8 mouse cellular contexts compared by ENCODE assay signal in the genomic region with DNA sequence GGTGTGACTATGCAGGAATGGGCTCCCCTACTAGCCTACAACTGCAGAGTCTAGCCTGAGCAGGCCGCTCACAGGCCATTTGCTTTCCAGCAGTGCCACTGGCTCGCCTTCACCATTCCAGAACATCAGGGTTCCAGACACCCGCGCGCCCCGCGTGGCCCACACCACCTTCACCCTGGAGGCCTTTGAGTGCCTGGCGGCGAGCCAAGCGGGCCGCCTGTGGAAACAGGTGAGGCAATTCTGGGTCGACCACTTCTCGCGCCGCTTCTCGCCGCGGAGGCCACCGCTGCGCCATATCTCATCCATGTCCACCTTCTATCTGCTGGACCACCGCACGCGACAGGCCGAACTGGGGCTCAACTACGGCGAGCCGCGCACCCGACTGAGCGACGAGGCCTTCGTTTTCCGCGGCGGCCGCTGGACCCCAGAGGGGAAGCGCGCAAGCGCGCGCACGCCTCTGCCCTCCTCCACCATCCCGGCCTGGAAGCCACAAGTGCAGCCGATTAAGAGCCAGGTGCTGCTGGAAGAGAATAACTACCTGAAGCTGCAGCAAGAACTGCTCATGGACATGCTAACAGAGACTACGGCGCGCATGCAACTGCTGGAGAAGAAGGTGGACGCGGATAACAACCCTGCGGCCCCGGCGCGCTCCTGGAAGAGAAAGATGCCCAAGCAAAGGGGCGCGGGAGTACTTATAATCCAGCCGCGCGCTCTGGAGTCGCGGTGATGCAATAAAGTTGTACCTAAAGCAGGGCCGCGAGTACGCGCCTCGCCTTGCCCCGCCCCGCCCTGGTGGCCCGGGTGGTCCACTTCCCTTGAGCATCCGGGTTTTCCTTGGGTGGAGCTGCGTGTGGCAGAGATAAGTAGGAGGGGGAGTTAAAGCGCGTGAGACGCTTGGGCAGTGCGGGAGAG. TPM values are rescaled to one million over a fixed set of nuclear protein-coding genes. Genes with fewer than 3 reads are reported as not detected.
DNase-seq lines count a peak whose midpoint lies in the region; ATAC-seq and TF ChIP-seq lines count a peak whose summit lies in the region.

No protein-coding gene starts in this region.

- H3K9ac ChIP-seq in embryonic facial prominence, embryonic 14.5 days (ENCODE audit: low read depth, low read length), result peak overlapping the region; percentile 74
- H3K9ac ChIP-seq in heart, postnatal 0 days (replicated peaks; ENCODE audit: low read depth, low read length), result peak overlapping the region; percentile 45
- peak overlapping the region; percentile 61 for H3K9ac ChIP-seq in liver, postnatal 0 days (replicated peaks)
- peak overlapping the region; percentile 56 for H3K9ac ChIP-seq in neural tube, embryonic 12.5 days

- TF ChIP-seq EP300 in heart, postnatal 0 days (IDR thresholded peaks at IDR 0.05; ENCODE audit: low read depth), result no peak
- no peak for TF ChIP-seq EP300 in liver, postnatal 0 days (IDR thresholded peaks at IDR 0.05; ENCODE audit: low read depth)

- peaks cover 15% of the 10 kb centered on the region for H3K4me1 ChIP-seq in E14TG2a.4 (replicated peaks; ENCODE audit: low read depth, low read length)
- H3K4me1 ChIP-seq in embryonic facial prominence, embryonic 14.5 days (ENCODE audit: control insufficient read depth, insufficient read depth, low read length), result no peaks in the 10 kb centered on the region
- H3K4me1 ChIP-seq in heart, postnatal 0 days (ENCODE audit: control insufficient read depth, insufficient read depth), result no peaks in the 10 kb centered on the region
- peaks cover 18% of the 10 kb centered on the region; the same call in 1 of the 2 replicates for H3K4me1 ChIP-seq in liver, postnatal 0 days (ENCODE audit: insufficient read depth)
- peaks cover 8% of the 10 kb centered on the region for H3K4me1 ChIP-seq in neural tube, embryonic 12.5 days

- peaks cover 48% of the 10 kb centered on the region for H3K27me3 ChIP-seq in E14TG2a.4 (ENCODE audit: insufficient read depth, low read length)
- no peaks in the 10 kb centered on the region for H3K27me3 ChIP-seq in embryonic facial prominence, embryonic 14.5 days (replicated peaks; ENCODE audit: control insufficient read depth, insufficient read depth, low read length)
- H3K27me3 ChIP-seq in heart, postnatal 0 days (ENCODE audit: control insufficient read depth, insufficient read depth, low read length), result no peaks in the 10 kb centered on the region
- H3K27me3 ChIP-seq in liver, postnatal 0 days (ENCODE audit: insufficient read depth, low read length), result no peaks in the 10 kb centered on the region
- peaks cover 16% of the 10 kb centered on the region; the same call in 1 of the 2 replicates for H3K27me3 ChIP-seq in neural tube, embryonic 12.5 days (replicated peaks)

- H3K27ac ChIP-seq in embryonic facial prominence, embryonic 14.5 days (replicated peaks; ENCODE audit: low read depth, low read length), result no peak overlapping the region
- no peak overlapping the region for H3K27ac ChIP-seq in heart, postnatal 0 days (ENCODE audit: low read depth)
- no peak overlapping the region for H3K27ac ChIP-seq in liver, postnatal 0 days (ENCODE audit: low read depth)
- H3K27ac ChIP-seq in neural tube, embryonic 12.5 days, result no peak overlapping the region

- 1% methylated on average over 65 of the region's 74 CpGs for WGBS in embryonic facial prominence, embryonic 14.5 days
- 3% methylated on average over 74 of the region's 74 CpGs for WGBS in heart, postnatal 0 days
- 4% methylated on average over 74 of the region's 74 CpGs for WGBS in liver, postnatal 0 days (ENCODE audit: insufficient replicate concordance)
- 2% methylated on average over 74 of the region's 74 CpGs for WGBS in neural tube, embryonic 12.5 days

- peak; percentile 81 for ATAC-seq in embryonic facial prominence, embryonic 14.5 days (ENCODE audit: low read depth)
- peak; percentile 59 for ATAC-seq in heart, postnatal 0 days (ENCODE audit: insufficient read depth, low read depth)
- ATAC-seq in liver, postnatal 0 days, result peak; percentile 21; the same call in 1 of the 2 replicates
- peak; percentile 41; the same call in 1 of the 2 replicates for ATAC-seq in neural tube, embryonic 12.5 days (ENCODE audit: low FRiP score, low read depth)

- peaks cover 6% of the 10 kb centered on the region; the same call in 1 of the 2 replicates for H3K36me3 ChIP-seq in E14TG2a.4 (ENCODE audit: insufficient read depth, low read length)
- no peaks in the 10 kb centered on the region for H3K36me3 ChIP-seq in embryonic facial prominence, embryonic 14.5 days (ENCODE audit: control insufficient read depth, insufficient read depth, low read length)
- no peaks in the 10 kb centered on the region for H3K36me3 ChIP-seq in heart, postnatal 0 days (replicated peaks; ENCODE audit: control insufficient read depth, insufficient read depth, low read length)
- no peaks in the 10 kb centered on the region for H3K36me3 ChIP-seq in liver, postnatal 0 days (replicated peaks; ENCODE audit: insufficient read depth, low read length)
- no peaks in the 10 kb centered on the region for H3K36me3 ChIP-seq in neural tube, embryonic 12.5 days

- H3K4me3 ChIP-seq in E14TG2a.4 (replicated peaks; ENCODE audit: low read length), result peak overlapping the region; percentile 83
- H3K4me3 ChIP-seq in embryonic facial prominence, embryonic 14.5 days (ENCODE audit: low read depth, low read length), result peak overlapping the region; percentile 59
- H3K4me3 ChIP-seq in heart, postnatal 0 days (ENCODE audit: low read depth, low read length), result peak overlapping the region; percentile 52
- peak overlapping the region; percentile 63 for H3K4me3 ChIP-seq in liver, postnatal 0 days (ENCODE audit: low read depth, low read length)
- H3K4me3 ChIP-seq in neural tube, embryonic 12.5 days, result peak overlapping the region; percentile 50

- peak overlapping the region; percentile 92 for H3K4me2 ChIP-seq in embryonic facial prominence, embryonic 14.5 days (ENCODE audit: low read depth, low read length)
- H3K4me2 ChIP-seq in heart, postnatal 0 days (ENCODE audit: low read depth, low read length), result peak overlapping the region; percentile 87
- H3K4me2 ChIP-seq in liver, postnatal 0 days (ENCODE audit: low read depth, low read length), result peak overlapping the region; percentile 97
- peak overlapping the region; percentile 89 for H3K4me2 ChIP-seq in neural tube, embryonic 12.5 days (replicated peaks)

- TF ChIP-seq CTCF in E14TG2a.4 (conservative IDR thresholded peaks at IDR 0.05; ENCODE audit: low read length), result no peak
- TF ChIP-seq CTCF in heart, postnatal 0 days (IDR thresholded peaks at IDR 0.05; ENCODE audit: low read depth), result no peak
- TF ChIP-seq CTCF in liver, postnatal 0 days (IDR thresholded peaks at IDR 0.05; ENCODE audit: low read depth), result no peak

- DNase-seq in brain, adult 2 months (ENCODE audit: low read depth, low spot score), result peak; percentile 88
- DNase-seq in embryonic facial prominence, embryonic 14.5 days (ENCODE audit: low spot score), result peak; percentile 82
- DNase-seq in heart, postnatal 0 days (ENCODE audit: low spot score), result no peak
- DNase-seq in kidney, postnatal 25 days, result peak; percentile 54 to 77
- peak; percentile 57 for DNase-seq in liver, postnatal 0 days
- peak; percentile 35 for DNase-seq in urinary bladder, postnatal 25 days (ENCODE audit: low spot score)

- no peaks in the 10 kb centered on the region for H3K9me3 ChIP-seq in E14TG2a.4 (ENCODE audit: low read length)
- H3K9me3 ChIP-seq in embryonic facial prominence, embryonic 14.5 days (ENCODE audit: control insufficient read depth, low read length), result no peaks in the 10 kb centered on the region
- no peaks in the 10 kb centered on the region for H3K9me3 ChIP-seq in heart, postnatal 0 days (replicated peaks; ENCODE audit: control insufficient read depth, low read length)
- H3K9me3 ChIP-seq in liver, postnatal 0 days (ENCODE audit: low read length), result no peaks in the 10 kb centered on the region
- H3K9me3 ChIP-seq in neural tube, embryonic 12.5 days, result no peaks in the 10 kb centered on the region

RNA-seq across cellular contexts. Expression of a gene that starts 4.9 kb away (rescaled TPM):
- 0.35 TPM in 1 of 2 replicates, not detected in the other for polyA plus RNA-seq in embryonic facial prominence, embryonic 14.5 days (2014; fragmentation: Nextera tagmentation; extraction: Ambion mirVana)
- total RNA-seq in heart, postnatal 0 days (2014; rRNA removed; ENCODE audit: low replicate concordance), result not detected in 2 replicates
- polyA plus RNA-seq in heart, postnatal 0 days (2015; fragmentation: Nextera tagmentation; extraction: Ambion mirVana), result 0.18 TPM in 1 of 2 replicates, not detected in the other
- 0.21 TPM in 1 of 2 replicates, not detected in the other for polyA plus RNA-seq in liver, postnatal 0 days (2015; fragmentation: Nextera tagmentation; extraction: Ambion mirVana)
- 0.31 TPM in 1 of 2 replicates, not detected in the other for polyA plus RNA-seq in neural tube, embryonic 12.5 days (2016; fragmentation: Nextera tagmentation; extraction: Ambion mirVana)

RNA-seq across cellular contexts. Expression of a gene that starts 17.6 kb away (rescaled TPM):
- 386 and 420 TPM in 2 replicates for polyA plus RNA-seq in embryonic facial prominence, embryonic 14.5 days (2014; fragmentation: Nextera tagmentation; extraction: Ambion mirVana)
- total RNA-seq in heart, postnatal 0 days (2014; rRNA removed; ENCODE audit: low replicate concordance), result 75.1 and 76.4 TPM in 2 replicates
- 106 and 117 TPM in 2 replicates for polyA plus RNA-seq in heart, postnatal 0 days (2015; fragmentation: Nextera tagmentation; extraction: Ambion mirVana)
- polyA plus RNA-seq in liver, postnatal 0 days (2015; fragmentation: Nextera tagmentation; extraction: Ambion mirVana), result 70.1 and 71.1 TPM in 2 replicates
- 635 and 665 TPM in 2 replicates for polyA plus RNA-seq in neural tube, embryonic 12.5 days (2016; fragmentation: Nextera tagmentation; extraction: Ambion mirVana)

RNA-seq across cellular contexts. Expression of a gene that starts 33.7 kb away (rescaled TPM):
- polyA plus RNA-seq in embryonic facial prominence, embryonic 14.5 days (2014; fragmentation: Nextera tagmentation; extraction: Ambion mirVana), result 258 and 271 TPM in 2 replicates
- total RNA-seq in heart, postnatal 0 days (2014; rRNA removed; ENCODE audit: low replicate concordance), result 120 and 167 TPM in 2 replicates
- polyA plus RNA-seq in heart, postnatal 0 days (2015; fragmentation: Nextera tagmentation; extraction: Ambion mirVana), result 159 and 168 TPM in 2 replicates
- polyA plus RNA-seq in liver, postnatal 0 days (2015; fragmentation: Nextera tagmentation; extraction: Ambion mirVana), result 125 and 130 TPM in 2 replicates
- 277 and 291 TPM in 2 replicates for polyA plus RNA-seq in neural tube, embryonic 12.5 days (2016; fragmentation: Nextera tagmentation; extraction: Ambion mirVana)

Comparison
In these comparisons a context has a peak if more than half of its experiments do, and no peak if none do; other contexts are left out.
1. ATAC-seq: peak in every context shown above with its lines; median percentile 81 in embryonic facial prominence, embryonic 14.5 days; 59 in heart, postnatal 0 days; 41 in neural tube, embryonic 12.5 days; 21 in liver, postnatal 0 days.